In the genomic region with DNA sequence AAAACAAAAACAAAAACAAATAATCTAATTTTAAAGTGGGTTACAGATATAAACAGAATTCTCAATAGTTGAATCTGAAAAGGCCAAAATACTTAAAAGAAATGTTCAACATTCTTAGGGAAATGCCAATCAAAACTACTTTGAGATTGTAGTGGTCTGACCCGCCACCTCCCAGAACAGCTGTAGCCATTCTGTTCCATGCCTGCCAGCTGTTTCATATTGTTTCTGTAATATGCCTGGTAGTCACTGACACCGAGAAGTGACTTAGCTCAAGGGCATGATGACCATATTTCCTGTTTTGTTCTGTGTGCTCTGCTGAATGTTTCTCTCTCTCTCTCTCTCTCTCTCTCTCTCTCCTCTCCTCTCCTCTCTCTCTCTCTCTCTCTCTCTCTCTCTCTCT, we compare ENCODE assay signal across 15 mouse cellular contexts.
"Had no signal": no experiment of that assay in that cellular context is flagged by ENCODE, and none has a peak within 500 bp of the region (broad histone marks: within the 10 kb centered on the region; RNA-seq: fewer than 3 reads in every experiment).

No protein-coding gene starts in this region.

- H3K36me3 ChIP-seq: intestine, embryonic 15.5 days; limb, embryonic 15.5 days; lung, embryonic 15.5 days; midbrain, embryonic 12.5 days; midbrain, embryonic 15.5 days; neural tube, embryonic 13.5 days; stomach, embryonic 15.5 days had no signal

- H3K27me3 ChIP-seq: intestine, embryonic 15.5 days; limb, embryonic 15.5 days; lung, embryonic 15.5 days; midbrain, embryonic 12.5 days; midbrain, embryonic 15.5 days; neural tube, embryonic 13.5 days; stomach, embryonic 15.5 days had no signal

- ATAC-seq: intestine, embryonic 15.5 days; midbrain, embryonic 15.5 days had no signal

- H3K27ac ChIP-seq: intestine, embryonic 15.5 days; limb, embryonic 15.5 days; liver, embryonic 14.5 days; lung, embryonic 15.5 days; midbrain, embryonic 12.5 days; midbrain, embryonic 15.5 days; neural tube, embryonic 13.5 days; stomach, embryonic 15.5 days had no signal

- H3K4me3 ChIP-seq: intestine, embryonic 15.5 days; limb, embryonic 15.5 days; lung, embryonic 15.5 days; midbrain, embryonic 12.5 days; midbrain, embryonic 15.5 days; neural tube, embryonic 13.5 days; stomach, embryonic 15.5 days had no signal

- H3K4me1 ChIP-seq: intestine, embryonic 15.5 days; limb, embryonic 15.5 days; lung, embryonic 15.5 days; midbrain, embryonic 12.5 days; midbrain, embryonic 15.5 days; neural tube, embryonic 13.5 days; stomach, embryonic 15.5 days had no signal

- H3K9me3 ChIP-seq: intestine, embryonic 15.5 days; limb, embryonic 15.5 days; lung, embryonic 15.5 days; midbrain, embryonic 12.5 days; midbrain, embryonic 15.5 days; neural tube, embryonic 13.5 days; stomach, embryonic 15.5 days had no signal

- H3K4me2 ChIP-seq: intestine, embryonic 15.5 days; limb, embryonic 15.5 days; liver, embryonic 11.5 days; lung, embryonic 15.5 days; midbrain, embryonic 12.5 days; midbrain, embryonic 15.5 days; neural tube, embryonic 13.5 days; stomach, embryonic 15.5 days had no signal

- H3K9ac ChIP-seq: intestine, embryonic 15.5 days; limb, embryonic 15.5 days; liver, embryonic 14.5 days; lung, embryonic 15.5 days; midbrain, embryonic 12.5 days; midbrain, embryonic 15.5 days; neural tube, embryonic 13.5 days; stomach, embryonic 15.5 days had no signal

- DNase-seq: kidney, adult 11 months; kidney, adult 9 months; retina, postnatal 1 day; right cerebral cortex, postnatal 25 days; spleen, adult 18-20 months; thymus, postnatal 25 days had no signal
